In genomic region chr19:24097666-24098455, GRCm38 (mm10) we compare ENCODE assay signal across 17 mouse cellular contexts.
"Had no signal": no experiment of that assay in that cellular context is flagged by ENCODE, and none has a peak within 500 bp of the region (broad histone marks: within the 10 kb centered on the region; RNA-seq: fewer than 3 reads in every experiment).

No protein-coding gene starts in this region.

- H3K27ac ChIP-seq: kidney, postnatal 0 days; layer of hippocampus, adult 2 months; limb, embryonic 12.5 days; liver, embryonic 13.5 days; lung, embryonic 15.5 days; macrophage; midbrain, embryonic 15.5 days; neural tube, embryonic 12.5 days had no signal

- H3K36me3 ChIP-seq: midbrain, embryonic 15.5 days had no signal

- DNase-seq: kidney, adult 2 months; kidney, postnatal 4 days; liver; liver, embryonic 13.5 days; liver, postnatal 0 days; lung, postnatal 14 days; thymus, adult 18-20 months; thymus, postnatal 14 days had no signal

- H3K9me3 ChIP-seq: limb, embryonic 12.5 days; liver, embryonic 13.5 days; lung, embryonic 15.5 days; megakaryocyte, embryonic 14.5 days; midbrain, embryonic 15.5 days; neural tube, embryonic 12.5 days had no signal

- ATAC-seq: liver, postnatal 0 days; midbrain, embryonic 15.5 days had no signal

- H3K27me3 ChIP-seq: limb, embryonic 12.5 days; liver, embryonic 13.5 days; lung, embryonic 15.5 days; megakaryocyte, embryonic 14.5 days; midbrain, embryonic 15.5 days; neural tube, embryonic 12.5 days had no signal

- H3K4me3 ChIP-seq: layer of hippocampus, adult 2 months; limb, embryonic 12.5 days; liver, embryonic 13.5 days; lung, embryonic 15.5 days; megakaryocyte, embryonic 14.5 days; midbrain, embryonic 15.5 days; neural tube, embryonic 12.5 days had no signal

- H3K4me1 ChIP-seq: limb, embryonic 12.5 days; liver, embryonic 13.5 days; lung, embryonic 15.5 days; megakaryocyte, embryonic 14.5 days; midbrain, embryonic 15.5 days; neural tube, embryonic 12.5 days had no signal

- H3K4me2 ChIP-seq: limb, embryonic 12.5 days; liver, embryonic 13.5 days; lung, embryonic 15.5 days; midbrain, embryonic 11.5 days; midbrain, embryonic 15.5 days; neural tube, embryonic 12.5 days had no signal

- H3K9ac ChIP-seq: limb, embryonic 12.5 days; liver, embryonic 13.5 days; liver, postnatal 0 days; lung, embryonic 15.5 days; midbrain, embryonic 15.5 days; neural tube, embryonic 12.5 days had no signal
